Mouse (Mus musculus) embryo, embryonic 10 days (tissue): ENCODE results near the gene Vmn1r229.

Experiments used
- DNase-seq: peaks from one replicate; pipeline ENCODE4 v3.0.0-alpha.2; 2015; ENCODE audit warnings: low spot score

The Vmn1r229 gene

GRCm38 (mm10) chr17:20811255-20811654, at the start of gene Vmn1r229:
Gene Vmn1r229 (plus strand): TSS chr17:20811555.
- no peak for DNase-seq

- no peak for DNase-seq
Observed at GRCm38 (mm10) chr17:20786057-20786456, 25.3 kb upstream of the Vmn1r229 start, which contains the start of gene Vmn1r228. Gene Vmn1r228 (minus strand): TSS chr17:20786157.

- DNase-seq = no peak
Observed at GRCm38 (mm10) chr17:20840144-20840543, 28.8 kb downstream of the Vmn1r229 start, which contains the start of gene Vmn1r230. Gene Vmn1r230 (plus strand): TSS chr17:20840444.
